Mouse (Mus musculus) activated CD4-positive, CD25-positive, alpha-beta regulatory T cell, adult 4 months (primary cell): ENCODE results near the gene Il5. TPM values are rescaled to one million over a fixed set of nuclear protein-coding genes. Genes with fewer than 3 reads are reported as not detected.
"Not testable (repeated sequence)": the region's sequence is repeated elsewhere in the genome, so short reads cannot be mapped to it uniquely, and the experiment has no call there.

Experiments used
- ATAC-seq: one replicate; pipeline ENCODE4 v1.8.0; 2017
- polyA plus RNA-seq, 2 experiments: library from polyadenylated mRNA; unstranded; fragments of 100-300 nt; shearing (Covaris generic); gene quantifications; one replicate each; pipeline ENCODE4 v1.2.1; 2017

Il5 gene
- polyA plus RNA-seq, 2 experiments from 2014 or later = 0.21 TPM; not detected in 1

DNA sequence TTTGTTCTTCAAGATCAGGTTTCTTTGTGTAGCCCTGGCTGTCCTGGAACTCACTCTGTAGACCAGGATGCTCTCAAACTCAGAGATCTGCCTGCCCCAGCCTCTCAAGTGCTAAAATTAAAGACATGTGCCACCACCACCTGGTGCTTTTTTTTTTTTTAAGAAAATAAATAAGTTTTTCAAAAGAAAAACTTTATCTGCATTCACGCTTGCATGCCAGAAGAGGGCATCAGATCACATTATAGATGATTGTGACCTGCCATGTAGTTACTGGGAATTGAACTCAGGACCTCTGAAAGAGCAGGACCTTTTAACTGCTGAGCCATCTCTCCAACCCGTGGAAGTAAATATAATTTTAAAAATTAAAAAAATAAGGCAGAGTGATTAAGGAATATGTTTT lies 24.7 kb downstream of the Il5 start:
- no peak for ATAC-seq

DNA sequence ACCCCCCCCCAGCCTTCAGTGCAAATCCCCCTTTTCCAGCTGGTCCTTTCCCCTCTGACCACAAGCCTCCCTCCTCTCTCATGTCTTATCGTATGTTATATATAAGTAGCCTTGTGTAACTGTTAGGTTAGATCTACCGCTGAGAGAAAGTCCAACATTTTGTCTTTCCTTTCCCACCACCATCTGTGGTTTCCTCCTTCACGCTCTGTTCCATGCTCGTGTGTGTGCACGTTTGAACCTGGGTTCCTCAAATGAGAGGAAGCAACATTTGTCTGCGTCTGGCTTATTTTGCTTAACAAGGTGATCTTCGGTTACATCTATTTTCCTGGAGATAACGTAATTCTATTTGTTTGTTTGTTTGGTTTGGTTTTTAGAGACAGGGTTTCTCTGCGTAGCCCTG lies 27.4 kb downstream of the Il5 start:
- ATAC-seq = no peak

DNA sequence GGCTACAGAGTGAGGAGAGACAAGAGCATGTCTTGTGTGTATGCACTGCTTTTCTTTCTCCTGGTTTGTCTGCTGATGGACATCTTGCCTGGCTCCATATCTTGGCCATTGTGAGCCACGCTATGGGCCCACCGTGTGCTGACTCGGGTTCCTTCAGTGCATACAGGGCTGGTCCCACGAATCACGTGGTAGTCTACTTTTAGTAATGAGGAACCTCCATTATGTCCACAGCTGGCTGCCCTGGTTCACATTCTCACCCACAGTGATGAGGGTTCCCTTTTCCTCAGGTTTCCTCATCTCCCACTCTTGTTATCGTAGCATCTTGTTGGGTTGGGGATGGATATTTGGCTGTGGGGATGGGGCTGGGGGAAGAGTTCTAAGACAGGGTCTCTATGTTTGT lies 28.0 kb downstream of the Il5 start:
- ATAC-seq = no peak

DNA sequence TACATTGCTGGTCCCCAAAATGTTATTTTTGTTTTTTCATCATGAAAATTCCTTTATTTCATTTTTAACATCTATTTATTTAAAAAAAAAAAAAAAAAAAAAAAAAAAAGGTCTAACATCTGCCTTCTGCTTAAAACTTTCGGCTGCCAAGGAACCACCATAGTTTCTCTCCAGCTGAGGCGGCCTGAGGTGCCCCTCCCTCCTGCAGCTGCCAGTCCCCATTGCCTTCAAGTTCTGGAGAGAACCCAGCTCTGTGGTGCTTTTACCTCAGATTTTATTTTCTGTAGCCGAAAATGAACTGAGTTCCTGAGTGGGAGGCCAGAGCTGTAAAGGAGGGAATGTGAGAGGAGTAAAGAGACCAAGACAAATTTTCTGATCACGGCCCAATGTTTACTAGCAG lies 28.7 kb downstream of the Il5 start:
- no peak for ATAC-seq

DNA sequence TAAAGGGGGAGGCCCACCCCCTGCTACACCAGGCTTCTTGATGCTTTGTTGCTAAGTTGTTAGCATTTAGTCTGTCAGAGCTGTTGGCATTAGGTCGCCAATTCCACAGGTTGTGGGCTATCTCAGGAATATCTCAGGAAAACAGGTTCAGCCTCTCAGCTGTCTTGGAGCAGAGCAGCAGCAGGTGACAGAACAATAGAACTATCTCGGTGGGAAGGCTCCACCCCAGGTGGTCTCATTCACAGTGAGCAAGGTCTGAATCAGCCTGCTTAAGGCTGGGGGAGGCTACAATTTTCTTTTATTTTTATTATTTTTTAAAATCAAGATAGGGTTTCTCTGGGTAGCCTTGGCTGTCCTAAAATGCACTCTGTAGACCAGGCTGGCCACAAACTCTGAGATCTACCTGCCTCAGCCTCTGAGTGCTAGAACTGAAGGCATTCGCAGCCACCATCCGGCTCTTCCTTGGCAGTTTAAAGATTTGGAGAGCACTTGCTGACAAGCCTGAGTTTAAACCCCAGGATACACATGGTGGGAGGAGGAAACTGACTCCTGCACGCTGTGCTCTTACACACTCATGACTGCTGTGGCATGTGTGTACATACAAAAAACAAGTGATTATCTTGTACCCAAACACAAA lies 29.2 kb downstream of the Il5 start:
- no peak for ATAC-seq

DNA sequence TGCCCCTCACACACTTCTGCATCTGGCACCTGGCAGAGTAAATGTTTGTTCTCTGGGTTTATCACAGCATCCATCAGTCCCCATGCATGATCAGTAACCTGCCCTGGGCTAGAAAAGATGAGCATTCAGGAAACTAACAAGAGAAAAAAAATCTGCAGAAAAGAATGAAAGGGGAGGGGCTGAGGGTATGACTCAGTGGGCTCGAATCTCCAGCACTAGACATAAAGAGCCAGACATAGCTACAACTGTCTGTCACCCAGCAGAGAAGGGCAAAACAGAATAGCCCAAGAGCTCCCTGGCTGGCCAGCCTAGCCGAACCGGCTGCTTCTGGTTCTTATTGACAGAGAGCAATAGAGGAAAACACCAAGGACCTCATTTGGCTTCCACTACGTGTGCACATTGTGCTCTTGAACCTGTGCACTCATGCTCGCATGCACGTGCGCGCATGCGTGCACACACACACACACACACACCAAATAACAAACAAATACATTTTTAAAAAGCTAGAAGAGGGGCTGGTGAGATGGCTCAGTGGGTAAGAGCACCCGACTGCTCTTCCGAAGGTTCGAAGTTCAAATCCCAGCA lies 34.5 kb downstream of the Il5 start:
- ATAC-seq = no peak

DNA sequence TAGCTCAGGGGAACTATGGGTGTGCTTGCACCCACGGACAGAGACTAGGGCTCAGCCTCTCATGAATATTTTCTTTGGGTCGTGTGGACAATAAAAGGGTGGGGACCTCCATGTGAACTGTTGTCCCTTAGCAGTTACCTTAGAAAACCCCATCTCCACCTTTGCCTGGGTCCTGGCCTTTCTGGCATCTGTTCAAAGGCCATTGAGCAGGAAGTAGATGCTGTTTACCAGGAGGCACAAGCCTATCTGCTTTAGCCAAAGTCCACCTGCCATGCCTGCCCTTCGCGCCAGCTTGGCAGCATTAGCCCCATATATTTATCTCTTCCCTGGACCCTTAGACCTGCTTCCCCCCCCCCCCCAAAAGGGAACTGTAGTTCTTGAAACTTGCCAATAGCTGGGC lies 37.0 kb downstream of the Il5 start:
- no peak for ATAC-seq

DNA sequence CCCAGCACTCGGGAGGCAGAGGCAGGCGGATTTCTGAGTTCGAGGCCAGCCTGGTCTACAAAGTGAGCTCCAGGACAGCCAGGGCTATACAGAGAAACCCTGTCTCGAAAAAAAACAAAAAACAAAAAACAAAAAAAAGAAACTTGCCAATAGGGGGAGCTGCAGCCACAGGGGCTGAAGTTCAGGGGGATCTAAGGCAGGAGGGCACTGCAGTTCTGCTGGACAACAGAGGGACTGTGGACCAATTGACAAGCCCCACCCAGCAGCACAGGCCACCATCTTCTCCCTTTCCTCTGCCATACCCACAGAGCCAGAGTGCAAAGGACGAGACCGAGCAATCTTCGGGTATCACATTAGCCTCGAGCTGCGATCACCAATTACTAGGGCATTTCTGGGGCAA lies 37.4 kb downstream of the Il5 start:
- not testable (repeated sequence) for ATAC-seq

DNA sequence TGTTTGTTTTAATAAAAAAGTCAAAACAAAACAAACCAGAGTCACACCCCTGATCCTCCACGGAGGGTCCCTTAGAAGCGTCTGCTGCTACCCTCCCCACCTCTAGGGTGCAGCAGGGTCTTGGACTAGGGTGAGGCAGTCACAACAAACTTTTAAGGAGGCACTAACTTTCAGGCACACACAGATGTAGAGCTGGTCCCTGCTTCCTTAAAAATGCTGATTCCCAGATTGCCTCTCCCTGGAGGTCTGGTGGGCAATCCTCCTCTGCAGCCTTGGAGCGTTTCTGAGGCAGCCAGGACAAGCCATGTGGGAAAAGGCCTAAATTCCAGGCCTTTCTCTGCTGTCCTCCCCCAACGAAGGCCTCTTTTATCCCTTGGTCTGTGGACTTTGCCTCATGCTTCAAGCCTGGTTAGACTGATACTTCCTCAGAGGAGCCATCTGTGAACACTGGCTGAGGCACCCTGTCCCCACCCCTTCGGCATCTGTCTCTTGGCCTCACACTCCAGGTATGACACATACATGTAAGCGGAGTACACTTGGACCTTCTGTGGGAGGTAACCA lies 38.3 kb downstream of the Il5 start:
- ATAC-seq = no peak

DNA sequence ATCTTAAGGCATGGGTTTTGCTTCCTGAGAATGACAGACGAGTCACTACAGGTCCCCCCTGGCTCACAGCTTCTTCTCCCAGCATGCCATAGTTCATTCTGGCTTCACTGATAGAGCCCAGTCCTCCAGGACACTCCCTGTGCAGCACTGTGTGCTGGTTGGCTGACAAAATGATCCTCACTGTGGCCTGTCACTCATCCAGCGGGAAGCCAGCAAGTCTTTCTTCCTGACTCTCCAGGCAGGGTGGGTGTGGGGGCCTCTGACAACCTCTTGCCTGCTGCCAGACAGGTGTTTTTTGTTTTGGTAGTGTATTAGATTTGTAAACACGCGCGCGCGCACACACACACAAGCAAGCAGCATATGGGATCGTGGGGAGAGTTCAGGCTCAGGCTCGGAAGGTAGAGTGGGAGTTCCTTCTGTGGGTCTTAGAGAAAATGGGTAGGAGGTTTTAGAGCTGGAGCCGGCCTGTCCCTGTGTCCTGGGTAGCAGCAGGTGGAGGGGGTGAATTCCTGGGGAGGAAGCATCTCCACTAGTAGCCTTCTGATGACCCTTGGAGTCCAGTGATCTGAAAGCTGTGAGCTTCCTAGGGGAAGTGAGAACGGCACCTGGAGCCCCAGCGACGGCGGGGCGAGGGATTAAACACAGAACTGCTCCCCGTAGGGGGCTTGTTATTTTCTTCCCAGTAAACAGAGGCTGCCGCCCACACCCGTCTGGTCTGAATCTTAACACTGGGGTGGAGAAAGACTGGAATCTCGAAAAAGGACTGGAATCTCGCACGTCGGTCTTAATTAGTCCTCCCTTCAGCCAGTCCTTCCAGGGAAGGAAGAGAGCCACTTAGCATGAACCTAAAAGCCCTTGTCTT lies 39.2 kb downstream of the Il5 start:
- no peak for ATAC-seq

DNA sequence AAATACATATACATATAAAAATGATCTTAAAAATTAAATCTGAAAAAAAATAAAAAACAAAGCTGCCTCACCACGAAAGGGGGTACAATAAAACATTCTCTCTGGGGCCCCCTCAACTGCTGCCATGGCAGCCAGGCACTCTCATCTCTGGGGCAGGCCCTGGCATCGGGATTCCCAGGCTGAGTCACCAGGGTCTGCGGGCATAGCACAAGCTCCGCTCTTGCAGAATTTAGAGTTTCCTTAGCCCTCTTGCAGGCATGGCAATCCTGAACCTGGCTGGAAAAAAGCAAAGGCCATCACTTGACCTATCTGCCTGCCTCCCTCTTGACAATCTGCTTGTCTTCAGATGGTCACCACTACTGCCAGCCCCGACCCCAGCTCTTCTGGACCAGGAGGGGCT lies 40.7 kb downstream of the Il5 start:
- no peak for ATAC-seq

DNA sequence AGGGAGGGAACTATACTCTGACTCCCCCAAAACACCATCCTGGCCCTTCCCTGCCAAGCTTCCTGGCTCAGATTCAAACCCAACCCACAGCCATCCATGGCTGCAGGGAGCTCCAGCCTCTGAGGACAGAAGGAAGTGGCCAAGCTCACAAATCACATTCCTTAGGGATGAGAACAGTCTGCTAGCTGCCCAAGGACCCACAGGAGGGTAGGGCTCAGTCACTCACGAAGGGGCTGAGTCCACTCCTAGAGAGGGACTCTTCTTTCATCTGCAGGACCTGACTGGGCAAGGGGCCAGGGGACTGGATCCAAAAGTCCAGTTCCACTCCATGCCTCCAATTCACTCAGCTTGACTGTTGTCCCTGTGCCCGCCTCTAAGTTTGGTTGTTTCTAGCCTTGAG lies 41.2 kb downstream of the Il5 start:
- ATAC-seq = no peak

DNA sequence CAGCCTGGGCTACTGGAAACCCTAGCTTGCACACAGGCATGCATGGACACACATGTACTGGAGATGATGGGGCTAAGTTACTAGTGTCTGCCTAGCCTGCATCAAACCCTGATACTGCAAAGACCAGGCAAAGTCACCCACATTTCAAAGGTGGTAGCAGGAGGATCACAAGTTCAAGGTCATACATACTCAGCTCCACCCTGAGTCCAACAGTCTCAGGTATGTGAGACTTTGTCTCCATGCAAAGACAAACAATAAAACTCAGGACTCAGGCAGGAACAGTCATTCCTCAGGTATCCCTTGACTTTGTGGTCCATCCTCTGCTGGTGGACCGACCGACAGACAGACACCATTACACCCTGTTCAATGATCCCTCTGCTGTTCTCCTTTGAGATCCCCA lies 41.8 kb downstream of the Il5 start:
- ATAC-seq = no peak

DNA sequence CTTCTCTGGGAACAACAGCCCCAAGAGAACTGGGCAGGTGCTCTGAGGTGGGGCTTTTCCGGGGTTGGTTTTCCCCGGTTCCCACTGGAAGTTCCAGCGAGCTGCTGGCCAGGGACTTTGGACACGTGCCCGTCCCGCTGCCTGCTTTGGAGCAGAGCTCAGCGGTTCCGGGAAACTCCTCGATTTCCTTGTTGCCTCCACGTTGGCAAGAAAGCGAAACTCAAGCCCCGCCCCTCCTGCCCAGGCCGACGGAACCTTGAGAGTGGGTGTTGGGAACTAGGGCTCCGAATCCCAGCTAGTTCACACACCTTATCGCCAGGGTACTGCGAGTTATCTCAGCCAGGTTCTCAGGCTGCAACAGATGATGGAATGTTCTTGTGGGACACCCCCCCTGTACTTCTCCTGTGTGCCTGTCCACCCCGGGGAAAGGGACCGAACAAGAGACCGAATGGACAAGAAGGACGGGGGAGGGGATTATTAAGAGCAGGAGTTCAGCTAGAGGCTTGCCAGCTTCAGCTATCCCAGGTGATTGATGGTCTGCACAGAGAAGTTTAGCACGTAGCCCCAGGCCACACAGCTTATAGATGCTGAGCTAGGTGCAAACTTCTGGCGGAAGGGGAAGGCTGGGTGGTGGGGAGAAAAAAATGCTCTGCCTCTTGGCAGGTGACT lies 42.4 kb downstream of the Il5 start:
- ATAC-seq = peak; percentile 5

DNA sequence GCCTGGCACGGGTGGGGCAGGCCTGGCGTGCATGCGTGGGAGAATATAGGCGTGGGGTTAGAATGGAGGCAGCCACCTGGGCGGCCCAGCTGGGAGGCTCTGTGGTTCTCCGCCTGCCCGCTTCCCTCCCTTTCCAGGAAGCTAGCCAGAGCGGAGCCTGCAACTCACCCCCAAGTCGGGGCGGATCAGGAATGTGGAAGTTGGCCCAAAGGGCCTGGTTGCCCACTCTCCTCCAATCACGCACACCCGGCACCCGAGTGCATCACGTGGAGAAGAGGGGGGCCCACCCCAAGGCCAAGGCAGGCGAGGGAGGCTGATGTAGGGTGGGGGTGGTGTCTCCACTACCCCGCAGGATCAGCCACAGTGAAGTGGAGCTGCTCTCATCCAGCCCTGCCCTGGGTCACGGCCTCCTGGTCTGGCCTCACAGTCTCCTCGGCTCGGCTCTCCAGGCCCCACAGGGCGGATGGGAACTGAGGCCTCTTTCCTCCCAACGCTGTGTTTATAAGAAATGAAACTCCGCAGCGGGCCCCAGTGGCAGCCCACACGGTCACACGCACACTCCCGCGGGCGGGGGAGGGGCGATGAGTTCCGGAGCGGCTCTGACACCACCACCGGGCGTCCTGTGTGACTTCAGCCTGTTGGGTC lies 43.0 kb downstream of the Il5 start:
- peak; percentile 79 for ATAC-seq

DNA sequence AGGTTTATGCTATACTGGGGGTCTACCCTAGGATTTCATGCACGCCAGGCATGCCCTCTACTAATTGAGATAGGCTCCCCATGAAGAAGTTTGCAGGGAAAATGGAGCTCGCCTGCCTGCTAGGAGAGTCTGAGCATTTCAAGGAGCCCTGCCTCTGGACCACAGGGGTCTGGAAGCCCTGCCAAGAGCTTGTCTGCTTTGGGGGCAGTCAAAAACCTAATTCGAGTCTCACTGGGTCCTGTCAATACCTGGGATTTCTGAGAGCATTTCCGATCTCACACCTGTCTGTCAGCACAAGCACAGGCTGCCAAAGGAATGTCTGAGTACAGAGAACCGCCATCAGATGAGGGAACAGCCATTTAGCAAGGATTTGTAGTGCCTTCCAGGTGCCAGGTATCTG lies 44.0 kb downstream of the Il5 start:
- ATAC-seq = no peak

DNA sequence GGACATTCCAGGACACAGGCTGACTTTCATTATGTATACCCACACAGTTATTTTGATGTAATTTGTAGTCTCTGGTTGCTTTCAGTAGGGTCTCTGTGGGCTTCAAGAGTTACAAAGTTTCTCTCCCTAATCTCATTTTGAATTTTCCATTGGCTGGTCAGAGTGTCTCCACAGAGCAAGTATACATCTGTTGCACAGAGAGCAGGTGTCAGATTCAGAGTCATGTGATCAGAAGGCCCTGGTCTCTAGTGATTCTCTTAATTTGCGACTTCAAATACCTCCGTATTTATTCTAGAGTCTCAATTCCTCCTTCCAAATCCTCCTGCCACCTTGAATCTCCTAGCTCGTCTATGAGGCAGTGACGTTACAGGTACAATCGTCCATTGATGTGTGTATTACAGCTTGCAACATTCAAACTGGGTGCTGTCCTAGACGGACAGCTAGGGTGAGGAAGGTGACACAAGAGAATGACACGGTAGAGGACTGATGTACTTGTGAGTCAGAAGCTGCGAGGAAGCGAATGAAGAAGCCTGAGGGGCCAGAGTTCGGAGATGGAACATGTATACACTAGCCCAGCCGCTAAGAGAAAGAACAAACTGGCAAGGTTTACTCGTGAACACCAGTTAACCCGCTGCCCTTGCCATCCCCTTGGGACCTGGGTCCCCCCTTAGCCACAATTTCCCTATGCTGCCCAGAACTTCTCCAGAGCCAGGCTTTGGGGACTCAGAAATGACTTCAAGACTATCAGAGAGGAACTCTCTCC lies 48.0 kb downstream of the Il5 start:
- no peak for ATAC-seq

DNA sequence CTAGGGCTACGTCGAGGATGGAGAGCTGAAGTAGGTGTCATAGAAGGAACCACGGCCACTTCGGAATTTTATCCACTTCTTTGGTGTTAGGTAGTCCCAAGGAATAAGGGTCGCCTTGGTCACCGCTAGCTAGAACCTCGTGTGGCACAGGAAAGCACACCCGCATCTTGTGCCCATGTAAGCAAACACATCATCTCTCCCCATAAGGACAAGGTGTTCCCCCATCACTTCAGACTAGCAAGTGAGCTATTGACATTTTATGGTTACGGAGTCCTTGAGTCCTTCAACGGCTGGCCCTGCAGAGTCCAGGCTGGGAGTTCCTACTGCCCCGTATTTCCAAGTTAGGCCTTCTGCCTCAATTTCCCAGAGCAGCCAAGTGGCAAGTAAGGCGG lies 48.6 kb downstream of the Il5 start:
- no peak for ATAC-seq

DNA sequence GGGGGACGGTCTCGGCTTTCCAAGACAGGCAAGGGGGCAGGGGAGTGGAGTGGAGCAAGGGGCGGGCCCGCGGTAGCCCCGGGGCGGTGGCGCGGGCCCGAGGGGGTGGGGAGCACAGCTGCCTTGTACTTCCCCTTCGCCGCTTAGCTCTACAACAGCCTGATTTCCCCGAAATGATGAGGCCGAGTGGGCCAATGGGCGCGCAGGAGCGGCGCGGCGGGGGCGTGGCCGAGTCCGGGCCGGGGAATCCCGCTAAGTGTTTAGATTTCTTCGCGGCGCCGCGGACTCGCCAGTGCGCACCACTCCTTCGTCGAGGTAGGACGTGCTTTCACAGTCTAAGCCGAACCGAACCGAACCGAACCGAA lies 49.1 kb downstream of the Il5 start, which contains the start of gene Irf1:
Gene Irf1, plus strand, starts transcription at position 255 of the 365 bp plus-strand sequence.
- ATAC-seq = peak; percentile 88

DNA sequence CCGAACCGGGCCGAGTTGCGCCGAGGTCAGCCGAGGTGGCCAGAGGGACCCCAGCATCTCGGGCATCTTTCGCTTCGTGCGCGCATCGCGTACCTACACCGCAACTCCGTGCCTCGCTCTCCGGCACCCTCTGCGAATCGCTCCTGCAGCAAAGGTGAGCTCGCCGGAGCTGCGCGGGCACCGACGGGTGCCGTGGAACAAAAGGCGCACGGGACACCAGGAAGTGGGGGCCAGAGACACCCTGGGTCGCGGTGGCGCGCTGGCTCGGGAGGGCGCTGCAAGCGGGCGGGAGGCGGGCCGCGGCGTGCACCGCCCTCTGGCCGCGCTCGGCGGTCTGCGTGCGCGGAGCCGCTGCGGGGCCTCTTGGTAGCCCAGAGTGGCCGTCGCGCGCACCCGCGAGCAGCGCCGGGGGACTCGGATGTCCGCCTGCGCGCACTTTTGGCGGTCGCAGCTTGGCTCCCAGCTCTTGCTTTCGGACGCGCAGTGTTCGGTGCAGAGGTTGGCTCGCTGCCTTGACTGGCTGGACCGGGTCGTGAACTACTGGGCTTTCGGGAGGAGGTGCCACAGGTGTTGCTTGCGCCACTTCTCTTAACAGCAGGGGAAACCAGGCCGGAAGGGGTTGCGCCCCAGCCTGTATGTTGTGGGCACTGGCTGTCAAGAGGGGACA lies 49.7 kb downstream of the Il5 start:
- peak; percentile 11 for ATAC-seq
